Mouse (Mus musculus) spleen, adult 2 months (tissue): ENCODE data around the gene Slc22a14.

Source experiments
- CTCF ChIP-seq: fragments of 200-500 bp; IDR thresholded peaks from 2 replicates; pipeline ENCODE4 v1.5.1; 2011; ENCODE audit warnings: mild to moderate bottlenecking, inconsistent platforms; ENCODE audit not compliant: insufficient read depth, insufficient read length, insufficient replicate concordance; ENCODE audit errors: extremely low read depth
- POLR2A ChIP-seq: fragments of 200-500 bp; IDR thresholded peaks from 2 replicates; pipeline ENCODE4 v1.6.1; 2011; ENCODE audit warnings: low read depth, low read length, inconsistent platforms

DNA sequence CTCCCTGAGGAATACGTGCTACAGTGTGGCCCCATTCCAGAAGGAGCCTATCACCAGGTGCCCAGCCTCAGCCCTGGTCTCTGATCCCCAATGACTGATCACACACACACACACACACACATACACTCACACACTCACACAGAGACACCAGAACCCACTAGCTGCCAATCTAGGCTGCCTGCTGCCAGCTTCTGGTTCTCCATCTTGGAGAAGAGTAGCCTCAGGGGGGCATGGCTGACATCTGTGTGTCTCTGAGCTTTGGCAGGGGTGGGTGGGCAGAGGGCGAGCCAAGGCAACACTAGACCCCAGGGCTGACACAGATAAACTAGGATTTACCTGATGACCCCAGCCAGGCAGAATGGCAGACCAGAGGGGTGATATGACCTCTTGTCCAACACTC is 226.5 kb downstream of the Slc22a14 start:
- no peak for TF ChIP-seq POLR2A
- TF ChIP-seq CTCF = no peak
